Comparison of ENCODE assay signal across 15 mouse cellular contexts in the genomic region with DNA sequence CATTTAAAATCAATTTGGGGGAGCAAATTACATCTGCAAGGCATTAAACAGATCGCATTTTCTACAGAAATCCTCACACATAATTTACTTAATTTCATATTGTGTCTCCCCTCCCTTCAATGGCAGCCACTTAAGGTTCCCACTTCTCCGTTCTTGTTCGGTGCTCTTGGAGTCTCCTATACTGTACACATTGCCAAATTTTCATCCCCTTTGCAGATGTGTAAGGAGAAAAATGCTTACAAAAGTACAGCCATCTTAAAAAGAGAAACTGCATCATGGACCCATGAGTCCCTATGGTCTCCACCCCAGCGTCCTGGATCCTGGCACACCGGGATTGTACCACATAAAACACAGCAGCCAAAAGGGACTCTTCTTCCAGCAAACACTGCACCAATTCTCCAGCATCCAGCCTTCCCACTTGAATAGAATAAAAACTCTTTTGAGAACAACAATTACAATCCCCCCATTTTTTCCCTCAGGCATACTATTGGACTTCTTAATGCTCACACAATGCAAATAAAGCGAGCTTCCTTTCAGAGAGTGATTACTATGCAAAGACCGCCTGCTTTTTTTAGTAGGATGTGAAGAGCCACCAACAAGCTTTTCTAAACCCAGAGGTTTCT. TPM values are rescaled to one million over a fixed set of nuclear protein-coding genes. Genes with fewer than 3 reads are reported as not detected.
DNase-seq lines count a peak whose midpoint lies in the region; ATAC-seq and TF ChIP-seq lines count a peak whose summit lies in the region.
"Had no signal": no experiment of that assay in that cellular context is flagged by ENCODE, and none has a peak within 500 bp of the region (broad histone marks: within the 10 kb centered on the region; RNA-seq: fewer than 3 reads in every experiment).

No protein-coding gene starts in this region.

- peaks cover 26% of the 10 kb centered on the region for H3K4me1 ChIP-seq in forebrain, embryonic 12.5 days
- H3K4me1 ChIP-seq in forebrain, embryonic 10.5 days: peaks cover 13% of the 10 kb centered on the region
- peaks cover 41% of the 10 kb centered on the region for H3K4me1 ChIP-seq in hindbrain, embryonic 13.5 days (replicated peaks)
- peaks cover 23% of the 10 kb centered on the region for H3K4me1 ChIP-seq in midbrain, embryonic 14.5 days (ENCODE audit: control insufficient read depth, insufficient read depth, low read length)
- no peaks in the 10 kb centered on the region for H3K4me1 ChIP-seq in liver, embryonic 11.5 days (replicated peaks; ENCODE audit: control insufficient read depth, insufficient read depth, low read length)
- H3K4me1 ChIP-seq in cerebellum, adult 2 months (ENCODE audit: control insufficient read depth, insufficient read depth, low read length): peaks cover under 1% of the 10 kb centered on the region; the same call in 1 of the 2 replicates
- H3K4me1 ChIP-seq: liver, embryonic 13.5 days had no signal

- 24% methylated on average over 7 of the region's 7 CpGs for WGBS in forebrain, embryonic 12.5 days
- WGBS in forebrain, embryonic 10.5 days: 54% methylated on average over 7 of the region's 7 CpGs
- WGBS in hindbrain, embryonic 13.5 days: 46% methylated on average over 7 of the region's 7 CpGs
- 27% methylated on average over 7 of the region's 7 CpGs for WGBS in midbrain, embryonic 14.5 days
- WGBS in liver, embryonic 11.5 days: 82% methylated on average over 7 of the region's 7 CpGs
- 75% methylated on average over 7 of the region's 7 CpGs for WGBS in cerebellum, adult 2 months

- H3K27ac ChIP-seq in forebrain, embryonic 12.5 days: peak overlapping the region; percentile 36; the same call in 1 of the 2 replicates
- H3K27ac ChIP-seq in forebrain, embryonic 10.5 days: no peak overlapping the region
- H3K27ac ChIP-seq in hindbrain, embryonic 13.5 days: peak overlapping the region; percentile 56
- H3K27ac ChIP-seq in midbrain, embryonic 14.5 days (replicated peaks; ENCODE audit: low read depth, low read length): no peak overlapping the region
- no peak overlapping the region for H3K27ac ChIP-seq in liver, embryonic 11.5 days (ENCODE audit: low read depth, low read length)
- no peak overlapping the region for H3K27ac ChIP-seq in cerebellum, adult 2 months (ENCODE audit: insufficient read depth, low read length)
- H3K27ac ChIP-seq: liver, embryonic 13.5 days had no signal

- peaks cover 11% of the 10 kb centered on the region; the same call in 1 of the 2 replicates for H3K27me3 ChIP-seq in forebrain, embryonic 12.5 days
- peaks cover 11% of the 10 kb centered on the region; the same call in 1 of the 2 replicates for H3K27me3 ChIP-seq in forebrain, embryonic 10.5 days (ENCODE audit: poor library complexity, severe bottlenecking)
- H3K27me3 ChIP-seq in hindbrain, embryonic 13.5 days: no peaks in the 10 kb centered on the region
- no peaks in the 10 kb centered on the region for H3K27me3 ChIP-seq in midbrain, embryonic 14.5 days (ENCODE audit: control insufficient read depth, insufficient read depth, low read length)
- H3K27me3 ChIP-seq in liver, embryonic 11.5 days (replicated peaks; ENCODE audit: control insufficient read depth, insufficient read depth, low read length): no peaks in the 10 kb centered on the region
- no peaks in the 10 kb centered on the region for H3K27me3 ChIP-seq in cerebellum, adult 2 months (ENCODE audit: control insufficient read depth, insufficient read depth, low read length)
- H3K27me3 ChIP-seq: heart, embryonic 12.5 days; liver, embryonic 13.5 days; Patski had no signal

- H3K9me3 ChIP-seq in forebrain, embryonic 12.5 days: no peaks in the 10 kb centered on the region
- no peaks in the 10 kb centered on the region for H3K9me3 ChIP-seq in forebrain, embryonic 10.5 days
- no peaks in the 10 kb centered on the region for H3K9me3 ChIP-seq in hindbrain, embryonic 13.5 days
- H3K9me3 ChIP-seq in midbrain, embryonic 14.5 days (ENCODE audit: control insufficient read depth, low read length): no peaks in the 10 kb centered on the region
- no peaks in the 10 kb centered on the region for H3K9me3 ChIP-seq in liver, embryonic 11.5 days (ENCODE audit: control insufficient read depth, low read length)
- H3K9me3 ChIP-seq: liver, embryonic 13.5 days had no signal

- no peak for ATAC-seq in forebrain, embryonic 12.5 days (ENCODE audit: low FRiP score)
- no peak for ATAC-seq in hindbrain, embryonic 13.5 days (ENCODE audit: low FRiP score)
- ATAC-seq in midbrain, embryonic 14.5 days (ENCODE audit: low FRiP score, low TSS enrichment): no peak; the same call in 1 of the 2 replicates
- ATAC-seq in liver, embryonic 11.5 days (replicated peaks; ENCODE audit: low FRiP score): no peak
- ATAC-seq: intestine, postnatal 0 days; Patski had no signal

- TF ChIP-seq POLR2A in cerebellum, adult 2 months (IDR thresholded peaks at IDR 0.05; ENCODE audit: borderline replicate concordance, insufficient read depth, low read length): no peak

- no peak overlapping the region for H3K9ac ChIP-seq in forebrain, embryonic 12.5 days
- no peak overlapping the region for H3K9ac ChIP-seq in hindbrain, embryonic 13.5 days
- no peak overlapping the region for H3K9ac ChIP-seq in midbrain, embryonic 14.5 days (replicated peaks; ENCODE audit: low read length)
- no peak overlapping the region for H3K9ac ChIP-seq in liver, embryonic 11.5 days (ENCODE audit: low read depth, low read length)
- H3K9ac ChIP-seq: heart, embryonic 12.5 days; liver, embryonic 13.5 days had no signal

- TF ChIP-seq CTCF in cerebellum, adult 2 months (IDR thresholded peaks at IDR 0.05; ENCODE audit: borderline replicate concordance, insufficient read depth, low read depth, low read length): no peak

- no peak overlapping the region for H3K4me3 ChIP-seq in forebrain, embryonic 12.5 days (replicated peaks)
- no peak overlapping the region for H3K4me3 ChIP-seq in forebrain, embryonic 10.5 days
- H3K4me3 ChIP-seq in hindbrain, embryonic 13.5 days: no peak overlapping the region
- no peak overlapping the region for H3K4me3 ChIP-seq in midbrain, embryonic 14.5 days (replicated peaks; ENCODE audit: low read depth, low read length)
- H3K4me3 ChIP-seq in liver, embryonic 11.5 days (ENCODE audit: low read depth, low read length): no peak overlapping the region
- no peak overlapping the region for H3K4me3 ChIP-seq in cerebellum, adult 2 months (replicated peaks; ENCODE audit: insufficient read depth, low read depth, low read length)
- H3K4me3 ChIP-seq: heart, embryonic 12.5 days; liver, embryonic 13.5 days had no signal

- DNase-seq in forebrain, embryonic 10.5 days (ENCODE audit: extremely low spot score, low spot score): no peak
- peak; percentile 30 for DNase-seq in adipocyte (ENCODE audit: low spot score)
- peak; percentile 69 for DNase-seq in midbrain, embryonic 14.5 days
- DNase-seq in liver, embryonic 11.5 days (ENCODE audit: low spot score): no peak
- DNase-seq in cerebellum, adult 2 months: no peak
- DNase-seq: cerebellum, adult 18-20 months; heart, postnatal 36 days; kidney, postnatal 10 days; liver, embryonic 13.5 days; lung, postnatal 10 days had no signal

- H3K36me3 ChIP-seq in forebrain, embryonic 12.5 days (replicated peaks): no peaks in the 10 kb centered on the region
- no peaks in the 10 kb centered on the region for H3K36me3 ChIP-seq in forebrain, embryonic 10.5 days (replicated peaks)
- H3K36me3 ChIP-seq in hindbrain, embryonic 13.5 days: no peaks in the 10 kb centered on the region
- no peaks in the 10 kb centered on the region for H3K36me3 ChIP-seq in midbrain, embryonic 14.5 days (ENCODE audit: control insufficient read depth, insufficient read depth, low read length)
- H3K36me3 ChIP-seq in liver, embryonic 11.5 days (ENCODE audit: control insufficient read depth, insufficient read depth, low read length): no peaks in the 10 kb centered on the region
- H3K36me3 ChIP-seq: liver, embryonic 13.5 days had no signal

- H3K4me2 ChIP-seq in forebrain, embryonic 12.5 days: peak overlapping the region; percentile 22; the same call in 1 of the 2 replicates
- H3K4me2 ChIP-seq in hindbrain, embryonic 13.5 days: peak overlapping the region; percentile 27; the same call in 1 of the 2 replicates
- H3K4me2 ChIP-seq in midbrain, embryonic 14.5 days (ENCODE audit: low read length): peak overlapping the region; percentile 1; the same call in 1 of the 2 replicates
- no peak overlapping the region for H3K4me2 ChIP-seq in liver, embryonic 11.5 days
- H3K4me2 ChIP-seq: heart, embryonic 12.5 days; liver, embryonic 13.5 days had no signal

RNA-seq across cellular contexts. Expression of gene Ncam1, which starts 21.6 kb away (rescaled TPM):
- polyA plus RNA-seq in forebrain, embryonic 12.5 days (2016; fragmentation: Nextera tagmentation; extraction: Ambion mirVana): 132 and 161 TPM in 2 replicates
- polyA plus RNA-seq in forebrain, embryonic 10.5 days (2016; fragmentation: Nextera tagmentation; extraction: Ambion mirVana): 26.9 and 30.2 TPM in 2 replicates
- 446 and 470 TPM in 2 replicates for polyA plus RNA-seq in hindbrain, embryonic 13.5 days (2015; fragmentation: Nextera tagmentation; extraction: Ambion mirVana)
- 389 and 477 TPM in 2 replicates for polyA plus RNA-seq in midbrain, embryonic 14.5 days (2014; fragmentation: Nextera tagmentation; extraction: Ambion mirVana)
- polyA plus RNA-seq in liver, embryonic 11.5 days (2014; fragmentation: Nextera tagmentation; extraction: Ambion mirVana): 20.1 and 20.7 TPM in 2 replicates
- 149 and 156 TPM in 2 replicates for polyA plus RNA-seq in cerebellum, adult 2 months (2012; rRNA removed)

Comparison
In these comparisons a context has a peak if more than half of its experiments do, and no peak if none do; other contexts are left out.
1. H3K27ac ChIP-seq: peak in forebrain, embryonic 12.5 days (single experiment) and hindbrain, embryonic 13.5 days (single experiment); none in forebrain, embryonic 10.5 days (single experiment), midbrain, embryonic 14.5 days (single experiment), liver, embryonic 11.5 days (single experiment) and cerebellum, adult 2 months (single experiment).
2. DNase-seq: peak in adipocyte (single experiment) and midbrain, embryonic 14.5 days (single experiment); none in forebrain, embryonic 10.5 days (single experiment), liver, embryonic 11.5 days (single experiment) and cerebellum, adult 2 months (0 of 2).